Mouse (Mus musculus): ENCODE measurements around the gene Ttc29.

Ttc29 gene

GRCm38 (mm10) chr8:78284805-78285204, 71.7 kb downstream of the Ttc29 start:
- no peak for DNase-seq

DNA sequence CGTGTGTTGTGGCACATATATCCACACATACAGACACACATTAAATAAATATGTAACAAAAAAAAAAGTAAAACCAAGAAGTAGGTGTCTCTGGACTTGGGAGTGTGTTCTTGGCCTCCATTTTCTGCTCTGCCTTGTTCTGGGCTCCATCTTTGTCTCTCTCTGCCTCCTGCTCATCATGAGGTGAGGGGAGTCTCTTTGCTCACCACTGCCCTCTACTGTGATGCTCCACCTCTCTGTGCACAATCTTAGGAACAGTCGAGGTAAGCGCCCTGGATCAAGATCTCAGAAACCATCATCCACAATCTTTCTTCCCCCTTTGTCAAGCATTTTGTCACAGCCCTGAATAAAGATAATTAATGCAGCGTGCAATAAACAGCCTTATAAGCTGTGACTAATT, 72.3 kb downstream of the Ttc29 start:
- DNase-seq = no peak

DNA sequence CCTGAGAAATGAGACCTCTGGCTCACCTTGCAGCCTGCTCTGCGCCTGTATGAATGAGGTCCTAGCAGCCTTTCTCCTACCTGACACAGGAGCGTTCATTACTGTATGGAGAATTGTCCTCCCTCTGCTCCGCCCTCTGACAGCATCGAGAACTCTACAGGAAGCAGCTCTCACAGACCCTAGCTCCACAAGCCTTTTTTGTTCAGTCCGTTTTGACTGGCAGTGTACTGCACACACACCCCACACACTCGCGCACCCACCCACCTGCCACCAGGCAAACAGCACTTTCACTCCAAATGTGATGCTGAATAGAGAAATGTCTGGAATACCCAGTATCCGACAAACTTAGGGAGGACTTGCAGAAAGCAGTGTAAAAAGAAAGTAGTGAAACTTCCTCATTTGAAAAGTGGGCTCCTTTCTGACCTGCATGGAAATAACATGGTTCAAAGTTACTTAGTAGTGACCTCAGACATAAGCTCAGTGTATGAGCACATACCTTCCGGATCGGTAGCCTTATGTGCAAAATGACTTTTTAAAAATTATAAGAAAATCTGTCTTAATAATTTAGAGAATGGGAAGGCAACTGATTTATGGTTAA, 76.4 kb downstream of the Ttc29 start:
- DNase-seq = no peak

GRCm38 (mm10) chr8:78290274-78290673, 77.2 kb downstream of the Ttc29 start:
- DNase-seq = no peak

- DNase-seq = no peak
Observed at GRCm38 (mm10) chr8:78295494-78295893, 82.4 kb downstream of the Ttc29 start.

DNA sequence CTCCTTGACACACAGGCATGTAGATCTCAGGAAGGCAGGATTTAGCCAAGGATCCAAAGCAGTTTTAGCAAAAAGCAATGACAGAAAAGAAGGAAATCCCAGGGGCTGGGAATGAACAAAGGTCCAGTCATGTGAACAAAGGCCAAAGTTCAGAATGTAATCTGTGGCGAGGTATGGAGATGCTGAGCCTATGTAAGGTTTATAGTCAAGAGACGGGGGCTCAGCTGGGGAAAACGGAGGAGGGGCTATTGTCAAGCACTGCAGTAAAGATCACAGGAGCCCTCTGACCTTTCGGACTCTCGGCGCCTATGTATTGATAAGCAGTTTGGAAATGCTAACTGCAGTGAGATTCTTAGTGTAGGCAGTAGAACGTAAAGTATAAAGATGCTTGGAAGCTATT, 90.5 kb downstream of the Ttc29 start:
- no peak for DNase-seq

DNA sequence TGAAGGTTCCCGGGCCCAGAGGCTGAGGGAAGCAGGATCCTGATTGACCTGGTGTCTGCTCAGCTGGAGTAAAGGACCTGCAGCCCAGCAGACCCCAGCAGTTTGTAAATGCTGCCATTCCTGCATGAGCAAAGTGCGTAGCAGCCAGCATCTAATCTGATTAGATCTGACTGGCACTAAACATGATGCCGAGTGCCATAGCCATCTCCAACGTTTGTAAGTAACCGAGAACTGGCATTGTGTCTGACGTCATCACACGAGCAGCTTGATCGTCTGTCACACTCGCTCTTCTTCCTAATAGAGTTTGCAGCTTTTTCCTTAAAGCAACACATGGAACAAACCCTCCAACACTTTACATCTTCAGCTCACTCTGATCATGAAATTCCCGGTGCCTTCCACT, 93.5 kb downstream of the Ttc29 start:
- DNase-seq = no peak

- DNase-seq = no peak
Observed at GRCm38 (mm10) chr8:78307131-78307530, 94.0 kb downstream of the Ttc29 start.

- DNase-seq = no peak
Observed at GRCm38 (mm10) chr8:78309539-78309938, 96.4 kb downstream of the Ttc29 start.

GRCm38 (mm10) chr8:78315576-78315975, 102.5 kb downstream of the Ttc29 start:
- no peak for DNase-seq

GRCm38 (mm10) chr8:78317666-78318065, 104.6 kb downstream of the Ttc29 start:
- DNase-seq = no peak

GRCm38 (mm10) chr8:78323391-78323790, 110.3 kb downstream of the Ttc29 start:
- DNase-seq = no peak

DNA sequence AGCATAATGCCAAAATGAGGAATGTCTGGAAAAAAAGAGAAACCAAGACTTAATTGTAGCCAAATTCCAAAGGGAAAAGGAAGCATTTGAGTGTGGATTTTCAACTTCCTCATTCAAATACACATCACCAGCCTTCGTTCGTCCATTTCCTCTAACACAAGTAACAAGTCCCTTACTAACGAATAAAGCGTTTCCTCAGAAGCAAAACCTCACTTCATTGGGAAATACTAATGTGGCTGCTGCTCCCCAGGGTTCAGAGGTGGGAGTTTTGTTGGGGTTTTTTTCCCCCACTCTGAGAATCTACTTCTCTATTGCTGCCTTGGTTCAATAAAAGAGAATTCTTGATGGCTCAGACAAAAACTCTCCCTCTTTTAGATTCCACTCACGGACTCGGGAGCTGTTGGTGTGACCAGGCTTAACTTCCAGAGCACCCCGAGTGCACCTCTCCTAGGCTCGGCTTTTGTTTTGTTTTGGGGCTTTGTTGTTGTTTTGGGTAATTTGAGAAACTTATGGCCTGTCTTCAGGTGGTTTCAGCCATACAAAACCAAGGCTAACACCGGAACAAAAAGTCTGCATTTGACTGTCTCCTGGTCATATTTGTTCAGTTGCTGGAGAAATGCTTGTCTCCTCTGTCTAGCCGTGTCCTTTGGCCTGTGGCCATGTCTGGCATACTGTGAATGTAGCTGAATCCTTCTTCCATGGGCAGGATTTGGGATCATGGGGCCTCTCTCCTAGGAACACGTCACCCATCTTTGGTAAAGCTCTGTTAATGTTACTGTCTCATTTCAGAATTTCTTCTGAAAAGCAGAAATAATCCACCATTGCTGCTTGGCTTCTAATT, 127.8 kb downstream of the Ttc29 start:
- DNase-seq = peak; percentile 21

DNA sequence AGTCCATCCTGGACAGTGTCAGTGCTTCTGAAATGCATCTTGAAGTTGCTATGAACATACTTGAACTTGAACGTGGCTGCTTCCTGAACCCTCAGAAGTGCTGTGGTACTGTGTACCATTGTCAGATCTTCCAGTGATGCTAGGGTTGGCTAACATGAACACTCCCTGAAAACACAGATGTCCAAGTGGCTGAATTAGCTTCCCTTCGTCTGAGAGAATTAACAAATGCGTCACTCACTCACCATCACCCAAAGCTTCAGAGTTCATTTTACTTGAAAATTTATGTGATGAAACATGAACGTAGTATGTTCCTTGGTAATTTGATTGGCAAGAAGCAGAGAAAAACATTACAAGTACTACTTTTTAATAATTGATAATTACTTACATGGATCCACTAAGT, 129.1 kb downstream of the Ttc29 start:
- DNase-seq = no peak

GRCm38 (mm10) chr8:78344006-78344405, 130.9 kb downstream of the Ttc29 start:
- DNase-seq = no peak

DNA sequence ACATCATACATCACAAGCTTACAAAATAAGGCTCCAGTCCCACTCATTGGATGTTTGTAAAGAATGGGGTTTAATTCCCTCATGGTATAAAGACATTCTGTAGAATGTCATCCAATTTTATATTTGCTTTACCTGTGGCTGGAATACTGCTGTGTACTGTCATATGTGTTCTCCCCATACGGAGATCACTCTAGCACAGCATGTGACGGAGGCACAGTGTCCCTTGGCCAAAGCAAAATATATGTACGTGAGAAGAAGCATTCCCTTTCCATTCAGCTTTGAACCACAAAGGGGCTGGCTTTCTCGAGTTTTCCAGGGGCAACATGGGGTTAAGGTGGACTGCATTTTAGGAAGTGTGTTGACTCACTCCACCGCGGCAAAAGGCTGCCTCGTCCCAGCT, 132.6 kb downstream of the Ttc29 start:
- DNase-seq = no peak

- DNase-seq = no peak
Observed at GRCm38 (mm10) chr8:78346131-78346621, 133.1 kb downstream of the Ttc29 start.

DNA sequence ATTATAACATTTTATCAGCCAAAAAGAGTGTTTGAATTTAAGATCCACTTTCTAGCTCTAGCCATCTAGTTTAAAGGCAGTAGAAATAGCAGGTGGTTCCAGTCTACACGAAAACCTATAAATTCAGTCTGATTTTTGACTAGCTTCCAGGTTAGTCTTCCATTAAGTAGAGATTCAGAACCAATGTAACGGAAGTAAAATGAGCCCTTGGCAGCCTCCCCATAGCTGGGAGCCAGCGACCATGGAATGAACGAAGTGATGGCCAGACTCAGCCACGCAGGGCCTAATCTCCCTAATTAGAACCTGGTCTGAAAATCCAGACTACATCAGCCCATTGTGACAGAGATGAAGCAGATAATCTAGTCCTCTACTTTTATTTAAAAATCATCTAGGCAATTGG, 140.8 kb downstream of the Ttc29 start:
- DNase-seq = no peak

GRCm38 (mm10) chr8:78354801-78355200, 141.7 kb downstream of the Ttc29 start:
- DNase-seq = no peak

DNA sequence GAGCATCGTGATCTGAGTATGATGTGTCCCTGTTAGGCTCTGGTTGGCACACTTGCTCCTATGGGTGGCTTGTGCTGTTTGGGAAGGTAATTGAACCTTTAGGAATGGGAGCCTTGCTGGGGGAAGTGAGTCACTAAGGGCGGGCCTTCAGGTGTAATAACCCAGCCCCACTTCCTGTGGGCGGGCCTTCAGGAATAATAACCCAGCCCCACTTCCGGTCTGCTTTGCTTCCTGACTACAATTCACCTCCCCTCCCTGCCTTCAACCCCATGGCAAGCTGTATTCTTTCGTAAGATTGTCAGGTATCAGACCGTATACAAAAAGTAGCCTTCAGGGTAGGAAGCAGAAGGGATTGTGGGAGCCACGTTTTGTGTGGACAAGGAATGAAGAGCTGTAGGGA, 177.7 kb downstream of the Ttc29 start:
- no peak for DNase-seq

DNA sequence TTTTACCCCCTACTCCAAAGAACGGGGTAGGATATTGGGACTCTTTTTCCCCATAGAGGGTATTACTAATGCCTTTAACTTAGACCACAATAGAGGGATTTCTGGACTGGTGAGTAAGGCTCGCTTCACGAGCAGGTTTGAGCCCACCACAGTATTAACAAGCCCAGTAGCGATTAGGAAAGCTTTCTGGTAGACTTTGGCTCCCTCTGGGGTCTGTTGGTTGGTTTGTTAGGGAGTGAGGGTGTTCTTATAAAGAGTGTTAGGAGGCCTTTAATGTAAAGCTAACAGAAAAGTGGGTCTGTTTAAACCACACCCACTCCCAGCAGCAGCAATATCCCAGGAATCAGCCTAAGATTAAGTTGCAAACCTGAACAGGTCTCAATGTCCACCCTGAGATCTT, 206.2 kb downstream of the Ttc29 start:
- no peak for DNase-seq

DNA sequence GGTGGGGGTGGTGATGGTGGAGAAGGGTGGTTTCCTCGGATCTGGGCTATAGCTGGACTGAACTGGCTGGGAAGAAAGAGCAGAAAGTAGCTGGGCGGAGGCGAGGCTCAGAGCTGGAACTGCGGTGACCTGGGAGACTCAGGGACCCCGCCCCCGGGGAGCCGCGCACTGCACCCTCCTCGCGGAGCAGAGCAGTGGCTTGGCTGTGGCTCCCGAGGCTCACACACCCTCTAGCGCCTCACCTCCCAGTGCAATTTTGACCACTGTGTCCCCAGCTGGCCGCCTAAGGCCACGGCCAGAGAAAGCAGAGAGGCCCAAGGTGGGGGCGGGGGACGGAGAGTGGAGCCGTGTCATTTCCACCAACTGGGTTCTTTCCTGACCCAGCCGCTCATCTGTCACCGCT, 207.0 kb downstream of the Ttc29 start:
- DNase-seq = no peak

GRCm38 (mm10) chr8:78423937-78424336, 210.8 kb downstream of the Ttc29 start:
- DNase-seq = no peak

- DNase-seq = no peak
Observed at GRCm38 (mm10) chr8:78426455-78426854, 213.4 kb downstream of the Ttc29 start.
